Mouse (Mus musculus) thymus, adult 2 months (tissue): ENCODE results near the gene Traf1. TPM values are rescaled to one million over a fixed set of nuclear protein-coding genes. Genes with fewer than 3 reads are reported as not detected.

Source experiments
- DNase-seq: peaks from one replicate; pipeline ENCODE4 v3.0.0; 2021
- H3K27ac ChIP-seq: fragments of 200-500 bp; 2 replicates; pipeline ENCODE4 v1.5.1; 2012; ENCODE audit warnings: low read length, control low read depth; ENCODE audit not compliant: control insufficient read depth, insufficient read depth
- H3K27me3 ChIP-seq: fragments of 200-500 bp; 2 replicates; pipeline ENCODE4 v1.6.1; 2012; ENCODE audit warnings: mild to moderate bottlenecking, low read length, moderate library complexity, mixed read lengths; ENCODE audit not compliant: control insufficient read depth, insufficient read depth
- H3K36me3 ChIP-seq: fragments of 200-500 bp; 2 replicates; pipeline ENCODE4 v1.6.1; 2012; ENCODE audit warnings: mild to moderate bottlenecking, low read length, moderate library complexity; ENCODE audit not compliant: control insufficient read depth, insufficient read depth
- H3K4me1 ChIP-seq: fragments of 200-500 bp; replicated peaks from 2 replicates; pipeline ENCODE4 v1.6.1; 2012; ENCODE audit warnings: low read length; ENCODE audit not compliant: control insufficient read depth, insufficient read depth
- H3K4me3 ChIP-seq: fragments of 200-500 bp; 2 replicates; pipeline ENCODE4 v1.5.1; 2012; ENCODE audit warnings: mild to moderate bottlenecking, low read length, control low read depth, moderate library complexity; ENCODE audit not compliant: control insufficient read depth, insufficient read depth
- CTCF ChIP-seq: fragments of 200-500 bp; IDR thresholded peaks from 2 replicates; pipeline ENCODE4 v1.5.1; 2012; ENCODE audit warnings: mild to moderate bottlenecking, control low read depth, low read length, moderate library complexity, borderline replicate concordance; ENCODE audit not compliant: control insufficient read depth, poor library complexity, insufficient read depth; ENCODE audit errors: extremely low read depth
- POLR2A ChIP-seq: fragments of 200-500 bp; IDR thresholded peaks from 2 replicates; pipeline ENCODE4 v1.6.1; 2012; ENCODE audit warnings: mild to moderate bottlenecking, low read length, control low read depth, moderate library complexity; ENCODE audit not compliant: control insufficient read depth, poor library complexity, insufficient read depth; ENCODE audit errors: extremely low read depth
- WGBS: fragments of 180-500 bp; shearing (Covaris S2); methylation state at CpG from one replicate; pipeline ENCODE4 v1.1.7; 2018; 5-methylcytosine and 5-hydroxymethylcytosine counted together
- polyA plus RNA-seq: library from polyadenylated mRNA; depleted of rRNA; stranded (reverse); fragments of >200 nt; gene quantifications from 2 replicates; pipeline ENCODE4 v1.2.3, GENCODE M21; 2012

Traf1 gene
- polyA plus RNA-seq, 1 experiment: 80.4 TPM

- WGBS: 3% methylated on average over 44 of the region's 50 CpGs
- peak; percentile 56 for DNase-seq
Observed at GRCm38 (mm10) chr2:34914069-34914822, 47.3 kb downstream of the Traf1 start.

GRCm38 (mm10) chr2:34913218-34914068 lies 48.1 kb downstream of the Traf1 start, which contains the start of gene Phf19:
Gene Phf19, minus strand, starts transcription at chr2:34914026.
- WGBS: 1% methylated on average over 61 of the region's 64 CpGs
- Histone ChIP-seq H3K27ac (peak within 1 kb of the TSS; percentile 71), H3K36me3 (no peaks in the 10 kb centered on the region), H3K4me3 (peak within 1 kb of the TSS; percentile 60), H3K27me3 (no peaks in the 10 kb centered on the region), H3K4me1 (peaks cover 25% of the 10 kb centered on the region)
- TF ChIP-seq POLR2A (peak; percentile 41; the same call in 1 of the 2 replicates), CTCF (peak; percentile 53; the same call in 1 of the 2 replicates)
- peak; percentile 78 for DNase-seq

More at GRCm38 (mm10) chr2:34914069-34914822, 47.3 kb downstream of the Traf1 start:
- H3K27me3 ChIP-seq: no peaks in the 10 kb centered on the region
- no peak for TF ChIP-seq POLR2A
- no peak for TF ChIP-seq CTCF
- no peaks in the 10 kb centered on the region for H3K36me3 ChIP-seq
- H3K27ac ChIP-seq: peak overlapping the region; percentile 8
- H3K4me1 ChIP-seq: peaks cover 28% of the 10 kb centered on the region
- peak overlapping the region; percentile 60 for H3K4me3 ChIP-seq

- TF ChIP-seq CTCF (no peak), POLR2A (no peak)
- peak; percentile 61 for DNase-seq
- 65% methylated on average over 7 of the region's 7 CpGs for WGBS
- Histone ChIP-seq H3K4me3 (peak overlapping the region; percentile 60), H3K27me3 (no peaks in the 10 kb centered on the region), H3K27ac (peak overlapping the region; percentile 57), H3K4me1 (peaks cover 29% of the 10 kb centered on the region), H3K36me3 (no peaks in the 10 kb centered on the region)
Observed at GRCm38 (mm10) chr2:34912613-34913012, 49.0 kb downstream of the Traf1 start.

GRCm38 (mm10) chr2:34911871-34912270 lies 49.7 kb downstream of the Traf1 start:
- 96% methylated on average over 5 of the region's 5 CpGs for WGBS
- Histone ChIP-seq H3K27me3 (no peaks in the 10 kb centered on the region), H3K4me3 (no peak overlapping the region), H3K36me3 (no peaks in the 10 kb centered on the region), H3K4me1 (peaks cover 35% of the 10 kb centered on the region), H3K27ac (no peak overlapping the region)
- TF ChIP-seq POLR2A (no peak), CTCF (no peak)
- DNase-seq: no peak

- TF ChIP-seq POLR2A (no peak), CTCF (no peak)
- Histone ChIP-seq H3K36me3 (no peaks in the 10 kb centered on the region), H3K27me3 (no peaks in the 10 kb centered on the region), H3K4me3 (no peak overlapping the region), H3K27ac (no peak overlapping the region), H3K4me1 (peaks cover 34% of the 10 kb centered on the region)
- 98% methylated on average over 4 of the region's 4 CpGs for WGBS
- no peak for DNase-seq
Observed at GRCm38 (mm10) chr2:34909719-34910118, 51.9 kb downstream of the Traf1 start.

GRCm38 (mm10) chr2:34906861-34907604 lies 54.5 kb downstream of the Traf1 start:
- no peak overlapping the region for H3K4me3 ChIP-seq
- no peaks in the 10 kb centered on the region for H3K36me3 ChIP-seq
- WGBS: 54% methylated on average over 12 of the region's 12 CpGs
- TF ChIP-seq POLR2A (no peak), CTCF (no peak)
- peaks cover 21% of the 10 kb centered on the region for H3K4me1 ChIP-seq
- peak; percentile 52 for DNase-seq
- peak overlapping the region; percentile 18; the same call in 1 of the 2 replicates for H3K27ac ChIP-seq
- no peaks in the 10 kb centered on the region for H3K27me3 ChIP-seq
